In genomic region chr9:5410988-5411568, GRCm38 (mm10) we compare ENCODE assay signal across 23 mouse cellular contexts.
DNase-seq lines count a peak whose midpoint lies in the region; ATAC-seq and TF ChIP-seq lines count a peak whose summit lies in the region.
"Had no signal": no experiment of that assay in that cellular context is flagged by ENCODE, and none has a peak within 500 bp of the region (broad histone marks: within the 10 kb centered on the region; RNA-seq: fewer than 3 reads in every experiment).

No protein-coding gene starts in this region.

- peak; percentile 68; the same call in 1 of the 2 replicates for ATAC-seq in intestine, embryonic 14.5 days (replicated peaks; ENCODE audit: low FRiP score, low TSS enrichment, low read depth)
- no peak for ATAC-seq in intestine, postnatal 0 days
- ATAC-seq in intestine, embryonic 15.5 days: peak; percentile 70
- ATAC-seq: activated CD4-positive, CD25-positive, alpha-beta regulatory T cell, adult 4 months; CD4-positive, CD25-positive, alpha-beta regulatory T cell, adult 4 months; forebrain, embryonic 13.5 days; forebrain, embryonic 15.5 days; Patski had no signal

- no peaks in the 10 kb centered on the region for H3K27me3 ChIP-seq in intestine, embryonic 14.5 days (replicated peaks; ENCODE audit: control insufficient read depth, insufficient read depth, low read length)
- H3K27me3 ChIP-seq in intestine, postnatal 0 days (replicated peaks; ENCODE audit: control insufficient read depth, insufficient read depth, low read length): no peaks in the 10 kb centered on the region
- H3K27me3 ChIP-seq in intestine, embryonic 15.5 days (replicated peaks): no peaks in the 10 kb centered on the region
- H3K27me3 ChIP-seq: CH12.LX; embryonic facial prominence, embryonic 12.5 days; forebrain, embryonic 13.5 days; forebrain, embryonic 15.5 days had no signal

- H3K4me1 ChIP-seq in intestine, embryonic 14.5 days (replicated peaks; ENCODE audit: control insufficient read depth, insufficient read depth, low read length): no peaks in the 10 kb centered on the region
- no peaks in the 10 kb centered on the region for H3K4me1 ChIP-seq in intestine, postnatal 0 days (replicated peaks; ENCODE audit: control insufficient read depth, insufficient read depth, low read length)
- H3K4me1 ChIP-seq in intestine, embryonic 15.5 days (replicated peaks): no peaks in the 10 kb centered on the region
- H3K4me1 ChIP-seq: embryonic facial prominence, embryonic 10.5 days; embryonic facial prominence, embryonic 12.5 days had no signal

- H3K36me3 ChIP-seq in intestine, embryonic 14.5 days (ENCODE audit: control insufficient read depth, insufficient read depth, low read length): no peaks in the 10 kb centered on the region
- H3K36me3 ChIP-seq in intestine, postnatal 0 days (ENCODE audit: control insufficient read depth, insufficient read depth): no peaks in the 10 kb centered on the region
- no peaks in the 10 kb centered on the region for H3K36me3 ChIP-seq in intestine, embryonic 15.5 days
- H3K36me3 ChIP-seq: embryonic facial prominence, embryonic 10.5 days; embryonic facial prominence, embryonic 12.5 days; forebrain, embryonic 15.5 days; G1E had no signal

- no peak overlapping the region for H3K4me2 ChIP-seq in intestine, embryonic 14.5 days (ENCODE audit: low read length)
- H3K4me2 ChIP-seq in intestine, postnatal 0 days (replicated peaks; ENCODE audit: low read depth): no peak overlapping the region
- H3K4me2 ChIP-seq in intestine, embryonic 15.5 days (replicated peaks): no peak overlapping the region
- H3K4me2 ChIP-seq: embryonic facial prominence, embryonic 12.5 days; forebrain, embryonic 13.5 days; forebrain, embryonic 15.5 days had no signal

- H3K27ac ChIP-seq in intestine, embryonic 14.5 days (ENCODE audit: low read depth): no peak overlapping the region
- no peak overlapping the region for H3K27ac ChIP-seq in intestine, postnatal 0 days (ENCODE audit: low read depth, low read length)
- no peak overlapping the region for H3K27ac ChIP-seq in intestine, embryonic 15.5 days
- H3K27ac ChIP-seq: embryonic facial prominence, embryonic 10.5 days; embryonic facial prominence, embryonic 12.5 days; forebrain, embryonic 13.5 days; forebrain, embryonic 15.5 days had no signal

- WGBS in intestine, embryonic 14.5 days: 59% methylated on average over 1 of the region's 1 CpGs
- 69% methylated on average over 1 of the region's 1 CpGs for WGBS in intestine, postnatal 0 days
- WGBS in intestine, embryonic 15.5 days: 70% methylated on average over 1 of the region's 1 CpGs

- H3K4me3 ChIP-seq in intestine, embryonic 14.5 days (ENCODE audit: low read depth, low read length): no peak overlapping the region
- H3K4me3 ChIP-seq in intestine, postnatal 0 days (ENCODE audit: low read depth, low read length): no peak overlapping the region
- H3K4me3 ChIP-seq in intestine, embryonic 15.5 days (replicated peaks): no peak overlapping the region
- H3K4me3 ChIP-seq: embryonic facial prominence, embryonic 10.5 days; embryonic facial prominence, embryonic 12.5 days; forebrain, embryonic 13.5 days; forebrain, embryonic 15.5 days had no signal

- no peak for TF ChIP-seq CTCF in intestine, postnatal 0 days (IDR thresholded peaks at IDR 0.05; ENCODE audit: low read depth)

- H3K9ac ChIP-seq in intestine, embryonic 14.5 days (ENCODE audit: low read length): no peak overlapping the region
- H3K9ac ChIP-seq in intestine, postnatal 0 days (ENCODE audit: low read depth, low read length): no peak overlapping the region
- no peak overlapping the region for H3K9ac ChIP-seq in intestine, embryonic 15.5 days
- H3K9ac ChIP-seq: embryonic facial prominence, embryonic 12.5 days; forebrain, embryonic 13.5 days; forebrain, embryonic 15.5 days had no signal

- DNase-seq in intestine, embryonic 14.5 days (ENCODE audit: low spot score): no peak
- peak; percentile 4 for DNase-seq in mesoderm, embryonic 11.5 days (ENCODE audit: low read depth, low spot score)
- DNase-seq in right cerebral cortex, postnatal 25 days: no peak
- DNase-seq: adrenal gland, adult 8-10 months; adrenal gland, postnatal 14 days; adrenal gland, postnatal 36 days; B cell, adult 2 months; cerebellum, adult 11-12 months; cerebellum, adult 2 months; cerebellum, adult 9-10 months; cerebellum, postnatal 10 days; cerebellum, postnatal 25 days had no signal

- no peaks in the 10 kb centered on the region for H3K9me3 ChIP-seq in intestine, embryonic 14.5 days (ENCODE audit: control insufficient read depth, low read length)
- H3K9me3 ChIP-seq in intestine, postnatal 0 days (ENCODE audit: control insufficient read depth): no peaks in the 10 kb centered on the region
- H3K9me3 ChIP-seq in intestine, embryonic 15.5 days: no peaks in the 10 kb centered on the region
- H3K9me3 ChIP-seq: embryonic facial prominence, embryonic 10.5 days; embryonic facial prominence, embryonic 12.5 days; forebrain, embryonic 13.5 days; forebrain, embryonic 15.5 days; G1E had no signal
